16 mouse cellular contexts compared by ENCODE assay signal in genomic region chr4:130387256-130387655, GRCm38 (mm10). TPM values are rescaled to one million over a fixed set of nuclear protein-coding genes. Genes with fewer than 3 reads are reported as not detected.
A peak's percentile ranks its signal among the peaks of the same experiment; 100 is the strongest.
DNase-seq lines count a peak whose midpoint lies in the region; TF ChIP-seq lines count a peak whose summit lies in the region.
"Had no signal": no experiment of that assay in that cellular context is flagged by ENCODE, and none has a peak within 500 bp of the region (broad histone marks: within the 10 kb centered on the region; RNA-seq: fewer than 3 reads in every experiment).

No protein-coding gene starts in this region.

- no peaks in the 10 kb centered on the region for H3K27me3 ChIP-seq in CH12.LX (replicated peaks)
- H3K27me3 ChIP-seq in embryonic facial prominence, embryonic 10.5 days (replicated peaks; ENCODE audit: low read depth, poor library complexity, severe bottlenecking) = no peaks in the 10 kb centered on the region
- H3K27me3 ChIP-seq: heart, embryonic 12.5 days; liver, embryonic 12.5 days; neural tube, embryonic 15.5 days had no signal

- in situ Hi-C loops in CH12.LX (cut with MboI; ENCODE audit: low pct_ligation_motif_present, low pct_unique_long_range_greater_than_20kb, low sequenced_read_pairs) = no loop called here

- peaks cover 11 to 45% of the 10 kb centered on the region in 2 experiments for H3K4me1 ChIP-seq in CH12.LX (ENCODE audit: control insufficient read depth in 1 of 2, insufficient read depth in 2 of 2)
- H3K4me1 ChIP-seq in embryonic facial prominence, embryonic 10.5 days = peaks cover under 1% of the 10 kb centered on the region; the same call in 1 of the 2 replicates
- H3K4me1 ChIP-seq: liver, embryonic 12.5 days had no signal

- WGBS in embryonic facial prominence, embryonic 10.5 days = 81% methylated on average over 3 of the region's 3 CpGs

- TF ChIP-seq RAD21 in CH12.LX (IDR thresholded peaks at IDR 0.05; ENCODE audit: low read depth, low read length) = no peak

- intact Hi-C loops in gastrocnemius, adult 2 months (cut with DNase I) = no loop called here

- H3K36me3 ChIP-seq in CH12.LX (replicated peaks in 1 of 2; ENCODE audit: control insufficient read depth in 1 of 2, insufficient read depth in 1 of 2, low read length in 1 of 2) = peaks cover 56 to 91% of the 10 kb centered on the region in 2 experiments
- peaks cover 92% of the 10 kb centered on the region for H3K36me3 ChIP-seq in embryonic facial prominence, embryonic 10.5 days (replicated peaks)

- H3K9me3 ChIP-seq in CH12.LX (replicated peaks; ENCODE audit: low read length) = no peaks in the 10 kb centered on the region
- H3K9me3 ChIP-seq in embryonic facial prominence, embryonic 10.5 days = no peaks in the 10 kb centered on the region
- H3K9me3 ChIP-seq: heart, embryonic 12.5 days; hindbrain, embryonic 10.5 days; liver, embryonic 12.5 days; neural tube, embryonic 15.5 days had no signal

- TF ChIP-seq EP300 in CH12.LX (IDR thresholded peaks at IDR 0.05; ENCODE audit: low read length) = no peak

- no peak for TF ChIP-seq POLR2A in CH12.LX (IDR thresholded peaks at IDR 0.05; ENCODE audit: low read depth, low read length)

- no peak overlapping the region for H3K4me2 ChIP-seq in CH12.LX (ENCODE audit: insufficient read depth, low read depth, poor library complexity, severe bottlenecking)
- H3K4me2 ChIP-seq: heart, embryonic 12.5 days; liver, embryonic 12.5 days; neural tube, embryonic 15.5 days had no signal

- no peak overlapping the region for H3K4me3 ChIP-seq in gastrocnemius, adult 2 months
- H3K4me3 ChIP-seq in CH12.LX (replicated peaks in 1 of 3; ENCODE audit: low read depth in 2 of 3, low read length in 2 of 3, poor library complexity in 1 of 3) = no peak overlapping the region
- no peak overlapping the region for H3K4me3 ChIP-seq in embryonic facial prominence, embryonic 10.5 days
- H3K4me3 ChIP-seq: heart, embryonic 12.5 days; hindbrain, embryonic 10.5 days; liver, embryonic 12.5 days; neural tube, embryonic 15.5 days had no signal

- peak; percentile 62 for DNase-seq in gastrocnemius, adult 2 months
- no peak for DNase-seq in gastrocnemius, postnatal 10 days
- DNase-seq in CH12.LX (ENCODE audit: extremely low read depth) = peak; percentile 53
- DNase-seq in cerebellum, adult 11 months = peak; percentile 57
- DNase-seq in gastrocnemius, adult 8-10 months (ENCODE audit: low spot score in 2 of 2) = peak; percentile 8 to 52
- DNase-seq in embryonic facial prominence, embryonic 10.5 days (ENCODE audit: low spot score) = no peak
- DNase-seq in urinary bladder, postnatal 10 days (ENCODE audit: low spot score) = no peak
- DNase-seq: B cell, adult 2 months; embryo, embryonic 11 days; layer of hippocampus, adult 9-11 months; spleen, adult 18-20 months; thymus, postnatal 4 days had no signal

- TF ChIP-seq CTCF in gastrocnemius, adult 2 months (IDR thresholded peaks at IDR 0.05) = no peak
- no peak for TF ChIP-seq CTCF in CH12.LX (conservative IDR thresholded peaks at IDR 0.05 in 1 of 2, IDR thresholded peaks at IDR 0.05 in 1 of 2; ENCODE audit: low read depth in 2 of 2, low read length in 2 of 2)

- H3K79me2 ChIP-seq in CH12.LX (replicated peaks; ENCODE audit: control insufficient read depth, extremely low read depth, insufficient read depth, poor library complexity, severe bottlenecking) = no peaks in the 10 kb centered on the region; the same call in 1 of the 2 replicates

- peak overlapping the region; percentile 9; the same call in 1 of the 2 replicates for H3K9ac ChIP-seq in CH12.LX (ENCODE audit: insufficient read depth, low read depth)
- H3K9ac ChIP-seq: heart, embryonic 12.5 days; liver, embryonic 12.5 days; neural tube, embryonic 15.5 days had no signal

- dilution Hi-C loops in CH12.LX (cut with MboI; ENCODE audit: extremely low pct_ligation_motif_present, extremely low pct_unique_long_range_greater_than_20kb, low sequenced_read_pairs) = no loop called here

- H3K27ac ChIP-seq in gastrocnemius, adult 2 months = peak overlapping the region; percentile 87
- peak overlapping the region; percentile 54 for H3K27ac ChIP-seq in CH12.LX (ENCODE audit: insufficient read depth, low read depth)
- no peak overlapping the region for H3K27ac ChIP-seq in embryonic facial prominence, embryonic 10.5 days (replicated peaks)
- H3K27ac ChIP-seq: hindbrain, embryonic 10.5 days; liver, embryonic 12.5 days; neural tube, embryonic 15.5 days had no signal

TF ChIP-seq in CH12.LX, 34 proteins besides CTCF, POLR2A, EP300 and RAD21:
- TF ChIP-seq MYC (IDR thresholded peaks at IDR 0.05; ENCODE audit: low read depth, low read length) (0 out of 2 replicates have a peak, but pooled peaks have one; percentile 18), MAX (IDR thresholded peaks at IDR 0.05; ENCODE audit: low read length) (no peak)

RNA-seq across cellular contexts. Expression of gene Snrnp40, which starts 27.3 kb away (rescaled TPM):
- 10 to 100 TPM in 1 of 2 experiments, 1 to 10 TPM in 1; 9.5 to 13.0 TPM for total RNA-seq in gastrocnemius, adult 2 months (2021)
- 10 to 100 TPM; 27.2 to 29.5 TPM for total RNA-seq in gastrocnemius, postnatal 10 days (2021)
- total RNA-seq in CH12.LX (2012; rRNA removed) (108 and 134 TPM in 2 replicates), CH12.LX (2014; rRNA removed) (180 and 184 TPM in 2 replicates)
- polyA plus RNA-seq in CH12.LX (2012; ENCODE audit: insufficient read length, low read depth) = 128 and 157 TPM in 2 replicates
- 10 to 100 TPM; 10.9 to 14.5 (median 12.6) TPM for total RNA-seq in gastrocnemius, adult 8-10 months (2022)
- 220 and 225 TPM in 2 replicates for polyA plus RNA-seq in embryonic facial prominence, embryonic 10.5 days (2016; fragmentation: Nextera tagmentation; extraction: Ambion mirVana)

RNA-seq across cellular contexts. Expression of gene Zcchc17, which starts 27.5 kb away (rescaled TPM):
- 10 to 100 TPM; 38.4 to 47.3 TPM for total RNA-seq in gastrocnemius, adult 2 months (2021)
- total RNA-seq in gastrocnemius, postnatal 10 days (2021) = 10 to 100 TPM; 45.4 to 46.9 TPM
- 31.7 and 42.6 TPM in 2 replicates for total RNA-seq in CH12.LX (2012; rRNA removed)
- total RNA-seq in CH12.LX (2014; rRNA removed) = 51.8 and 54.8 TPM in 2 replicates
- 67.7 and 87.4 TPM in 2 replicates for polyA plus RNA-seq in CH12.LX (2012; ENCODE audit: insufficient read length, low read depth)
- total RNA-seq in gastrocnemius, adult 8-10 months (2022) = 10 to 100 TPM; 33.9 to 46.4 (median 43.9) TPM
- polyA plus RNA-seq in embryonic facial prominence, embryonic 10.5 days (2016; fragmentation: Nextera tagmentation; extraction: Ambion mirVana) = 70.9 and 73.3 TPM in 2 replicates

Comparison
In these comparisons a context has a peak if more than half of its experiments do, and no peak if none do; other contexts are left out.
1. DNase-seq: peak in gastrocnemius, adult 2 months (single experiment), CH12.LX (single experiment), cerebellum, adult 11 months (single experiment) and gastrocnemius, adult 8-10 months (2 of 2); none in gastrocnemius, postnatal 10 days (single experiment), embryonic facial prominence, embryonic 10.5 days (single experiment) and urinary bladder, postnatal 10 days (single experiment).